Mouse (Mus musculus) forebrain, postnatal 0 days (tissue): ENCODE results near the gene A930033H14Rik. TPM values are rescaled to one million over a fixed set of nuclear protein-coding genes. Genes with fewer than 3 reads are reported as not detected.

Source experiments
- ATAC-seq: fragments of 200-750 bp; cut with Nextera tagmentation; 2 replicates; pipeline ENCODE4 v1.8.0; 2017; ENCODE audit warnings: mild to moderate bottlenecking, moderate library complexity
- DNase-seq: peaks from one replicate; pipeline ENCODE4 v3.0.0-alpha.2; 2015
- H3K27ac ChIP-seq: fragments of 300-500 bp; sonication (generic); 2 replicates; pipeline ENCODE4 v1.5.1; 2014; ENCODE audit warnings: low read depth, mild to moderate bottlenecking, antibody characterized with exemption, low read length, moderate library complexity, mixed read lengths
- H3K27me3 ChIP-seq: fragments of 300-500 bp; sonication (generic); 2 replicates; pipeline ENCODE4 v1.6.1; 2014; ENCODE audit warnings: mild to moderate bottlenecking, low read length, mixed read lengths; ENCODE audit not compliant: insufficient read depth
- H3K36me3 ChIP-seq: fragments of 300-500 bp; sonication (generic); 2 replicates; pipeline ENCODE4 v1.6.1; 2014; ENCODE audit warnings: mild to moderate bottlenecking, moderate library complexity; ENCODE audit not compliant: insufficient read depth
- H3K4me1 ChIP-seq: fragments of 300-500 bp; sonication (generic); 2 replicates; pipeline ENCODE4 v1.6.1; 2014; ENCODE audit warnings: antibody characterized with exemption; ENCODE audit not compliant: insufficient read depth
- H3K4me2 ChIP-seq: fragments of 300-500 bp; sonication (generic); 2 replicates; pipeline ENCODE4 v1.6.1; 2014; ENCODE audit warnings: low read depth, mild to moderate bottlenecking, moderate library complexity
- H3K4me3 ChIP-seq: fragments of 300-500 bp; sonication (generic); 2 replicates; pipeline ENCODE4 v1.5.1; 2014; ENCODE audit warnings: low read depth, low read length, mixed read lengths
- H3K9ac ChIP-seq: fragments of 300-500 bp; sonication (generic); 2 replicates; pipeline ENCODE4 v1.6.1; 2014; ENCODE audit warnings: mild to moderate bottlenecking
- H3K9me3 ChIP-seq: fragments of 300-500 bp; sonication (generic); 2 replicates; pipeline ENCODE4 v1.6.1; 2016; ENCODE audit warnings: low read length
- CTCF ChIP-seq: sonication (generic); IDR thresholded peaks from 2 replicates; pipeline ENCODE4 v1.5.1; 2016; ENCODE audit warnings: antibody characterized with exemption, control low read depth, low read depth
- WGBS: fragments of 180-500 bp; shearing (Covaris S2); extraction: QIAGEN DNeasy Blood & Tissue Kit; methylation state at CpG from one replicate; pipeline ENCODE4 v1.1.7; 2014; 5-methylcytosine and 5-hydroxymethylcytosine counted together
- polyA plus RNA-seq: library from polyadenylated mRNA; unstranded; fragments of >200 nt; fragmentation: Nextera tagmentation; extraction: Ambion mirVana; gene quantifications from 2 replicates; pipeline ENCODE4 v1.2.1, GENCODE M21; 2015
- total RNA-seq: library from RNA; depleted of rRNA; stranded (reverse); fragments of >200 nt; gene quantifications from 2 replicates; pipeline ENCODE4 v1.2.3, GENCODE M21; 2014; rRNA removed

A930033H14Rik gene
- total RNA-seq: 1.2 and 1.4 TPM in 2 replicates
- polyA plus RNA-seq: 0.78 and 1.9 TPM in 2 replicates

DNA sequence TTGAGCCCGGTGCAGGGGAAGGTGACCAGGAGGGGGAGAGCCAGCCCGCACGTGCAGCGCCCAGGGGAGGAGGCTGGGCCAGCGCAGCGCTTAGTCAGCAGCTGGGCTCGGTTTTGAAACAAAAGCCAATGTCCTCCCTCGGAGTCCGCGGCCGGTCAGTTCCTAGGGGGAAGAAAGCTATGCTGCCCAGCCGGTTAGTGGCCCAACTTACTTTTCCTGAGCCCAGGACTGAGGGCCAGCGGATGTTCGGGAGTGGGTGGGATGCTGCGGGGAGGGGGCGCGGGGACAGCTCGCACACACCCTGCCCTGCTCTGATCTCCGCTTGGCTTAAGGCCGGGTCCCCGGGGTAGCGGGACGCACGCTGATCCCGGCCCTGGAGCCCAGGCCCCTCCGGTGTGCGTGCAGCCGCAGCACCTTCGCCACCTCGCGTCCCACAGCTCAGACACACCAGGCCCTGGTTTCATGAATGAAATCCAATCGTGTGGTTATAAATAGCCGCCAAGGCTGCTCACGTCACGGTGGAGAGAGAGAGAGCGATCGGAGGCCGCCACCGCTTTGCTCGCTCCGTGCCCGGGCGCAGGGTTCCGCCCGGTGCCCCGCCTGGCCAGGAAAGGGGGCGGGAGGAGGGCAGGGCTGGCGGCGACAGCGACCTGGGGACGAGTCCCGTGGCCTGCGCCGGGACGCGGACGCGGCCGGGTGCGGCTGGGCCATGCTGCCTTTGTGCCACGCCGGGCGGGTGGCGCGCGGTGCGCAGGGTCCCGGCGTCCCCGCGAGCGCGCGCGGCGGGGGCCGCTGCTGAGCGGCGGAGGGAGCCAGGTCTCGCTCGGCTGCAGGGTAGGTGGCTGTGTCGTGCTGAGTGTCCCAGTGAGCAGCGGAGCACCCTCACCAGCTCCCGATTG, at the start of gene A930033H14Rik:
A930033H14Rik (minus strand) TSS at position 557 of the 899 bp plus-strand sequence.
- H3K4me3 ChIP-seq: peak within 1 kb of the TSS; percentile 84
- peaks cover 3% of the 10 kb centered on the region; the same call in 1 of the 2 replicates for H3K36me3 ChIP-seq
- no peaks in the 10 kb centered on the region for H3K9me3 ChIP-seq
- peak within 1 kb of the TSS; percentile 98 for H3K9ac ChIP-seq
- peak within 1 kb of the TSS; percentile 98 for H3K27ac ChIP-seq
- 4% methylated on average over 80 of the region's 84 CpGs for WGBS
- DNase-seq (peak; percentile 89), ATAC-seq (peak; percentile 90)
- 0 out of 2 replicates have a peak, but pooled peaks have one; percentile 3 for TF ChIP-seq CTCF
- no peaks in the 10 kb centered on the region for H3K27me3 ChIP-seq
- peak within 1 kb of the TSS; percentile 87 for H3K4me2 ChIP-seq
- peaks cover 10% of the 10 kb centered on the region for H3K4me1 ChIP-seq

DNA sequence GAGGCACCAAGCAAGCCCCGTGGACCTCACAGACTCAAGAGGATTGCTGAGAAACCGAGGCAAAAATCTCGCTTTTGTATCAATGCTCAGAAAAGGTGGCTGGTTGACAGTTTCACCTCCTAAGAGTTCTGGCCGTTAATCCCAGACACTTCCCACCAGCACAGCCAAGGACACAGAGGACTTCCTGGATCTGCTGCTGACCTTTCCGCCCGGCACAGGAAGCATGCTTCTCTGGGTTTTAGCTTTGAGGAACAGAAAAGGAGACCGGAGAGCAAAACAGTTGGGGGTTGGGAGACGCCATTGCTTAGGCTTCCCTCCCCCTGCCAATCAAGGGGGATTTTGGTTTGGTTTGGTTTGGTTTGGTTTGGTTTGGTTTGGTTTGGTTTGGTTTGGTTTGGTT, 47.0 kb upstream of the A930033H14Rik start:
- DNase-seq: no peak
- no peak overlapping the region for H3K4me3 ChIP-seq
- no peaks in the 10 kb centered on the region for H3K27me3 ChIP-seq
- no peak for TF ChIP-seq CTCF
- no peak for ATAC-seq
- no peaks in the 10 kb centered on the region for H3K36me3 ChIP-seq
- no peaks in the 10 kb centered on the region for H3K9me3 ChIP-seq
- WGBS: 92% methylated on average over 8 of the region's 8 CpGs
- no peaks in the 10 kb centered on the region for H3K4me1 ChIP-seq
- no peak overlapping the region for H3K9ac ChIP-seq
- no peak overlapping the region for H3K27ac ChIP-seq
- H3K4me2 ChIP-seq: no peak overlapping the region

DNA sequence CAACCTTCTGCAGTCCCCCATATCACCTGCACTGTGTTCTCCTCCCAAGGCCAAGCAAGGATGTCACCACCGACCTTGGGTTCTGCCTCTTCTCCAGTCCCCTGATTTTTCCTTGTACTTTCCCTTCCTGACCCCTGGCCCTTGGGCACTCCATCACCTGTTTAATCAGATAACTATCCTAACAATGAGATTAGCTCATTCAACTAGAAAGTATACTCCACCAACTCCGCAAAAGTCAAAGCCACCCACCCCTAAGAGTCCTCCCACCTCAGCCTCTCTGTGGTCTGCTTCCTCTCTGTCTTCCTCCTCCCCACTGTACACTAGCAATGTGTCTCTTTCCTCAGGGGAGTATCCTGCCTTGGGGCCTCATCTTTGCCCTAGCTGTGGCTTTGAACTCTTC, 46.3 kb upstream of the A930033H14Rik start:
- Histone ChIP-seq H3K36me3 (no peaks in the 10 kb centered on the region), H3K4me2 (no peak overlapping the region), H3K27ac (no peak overlapping the region), H3K9ac (no peak overlapping the region), H3K4me3 (no peak overlapping the region), H3K9me3 (no peaks in the 10 kb centered on the region), H3K27me3 (no peaks in the 10 kb centered on the region), H3K4me1 (0 out of 2 replicates have a peak, but pooled peaks cover 4% of the 10 kb centered on the region)
- DNase-seq: no peak
- TF ChIP-seq CTCF: no peak
- 86% methylated on average over 2 of the region's 2 CpGs for WGBS
- ATAC-seq: no peak

DNA sequence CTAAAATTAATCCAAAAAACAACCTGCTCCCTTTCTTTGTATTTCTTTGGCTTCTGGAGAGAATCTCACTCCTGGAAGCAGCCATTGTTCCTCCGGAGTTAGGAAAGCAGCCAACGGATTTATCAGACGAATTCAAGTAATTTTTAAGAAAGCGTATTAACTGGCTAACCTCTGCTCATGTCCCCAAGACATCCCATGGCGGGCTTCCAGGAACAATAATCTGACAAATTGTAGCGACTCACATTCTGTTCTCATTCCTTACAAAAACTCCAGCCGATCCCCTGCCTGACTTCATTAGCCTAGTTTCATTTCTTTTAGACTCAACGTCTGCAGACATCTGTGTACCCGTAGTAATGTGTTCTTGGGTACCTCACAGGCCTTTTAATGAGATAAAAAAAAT, 45.7 kb upstream of the A930033H14Rik start:
- Histone ChIP-seq H3K36me3 (no peaks in the 10 kb centered on the region), H3K9ac (no peak overlapping the region), H3K27ac (0 out of 2 replicates have a peak overlapping the region, but pooled peaks have one; percentile 21), H3K4me2 (no peak overlapping the region), H3K9me3 (no peaks in the 10 kb centered on the region), H3K4me3 (no peak overlapping the region), H3K27me3 (no peaks in the 10 kb centered on the region), H3K4me1 (0 out of 2 replicates have a peak, but pooled peaks cover 7% of the 10 kb centered on the region)
- no peak for DNase-seq
- ATAC-seq: no peak
- WGBS: 36% methylated on average over 9 of the region's 9 CpGs
- TF ChIP-seq CTCF: no peak

DNA sequence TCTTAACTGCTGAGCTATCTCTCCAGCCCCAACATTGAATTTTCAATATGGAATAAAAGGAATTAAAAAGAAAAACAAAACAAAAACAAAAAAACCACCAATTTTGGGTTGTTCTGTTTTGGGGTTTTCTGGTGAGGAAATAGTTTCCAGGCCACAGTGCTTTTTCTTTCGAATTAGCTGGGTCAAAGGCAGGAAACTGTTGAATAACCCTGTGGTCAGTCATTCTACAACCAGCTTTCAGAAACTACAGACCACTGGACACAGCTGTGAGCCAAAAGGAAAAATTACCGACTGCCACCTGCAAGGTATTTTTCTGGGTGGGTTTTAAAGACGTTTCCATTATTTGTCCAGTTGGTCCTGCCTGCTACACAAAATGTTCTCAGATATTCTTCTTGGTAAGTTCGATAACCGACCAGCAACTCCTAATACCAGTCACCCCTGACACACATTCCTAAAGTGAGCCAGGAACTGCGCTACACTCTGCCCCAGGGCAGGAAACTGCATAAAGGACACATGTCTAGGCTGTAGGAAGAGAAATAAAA, 44.8 kb upstream of the A930033H14Rik start:
- no peak for DNase-seq
- Histone ChIP-seq H3K4me3 (no peak overlapping the region), H3K27ac (no peak overlapping the region), H3K9ac (no peak overlapping the region), H3K4me2 (no peak overlapping the region), H3K9me3 (no peaks in the 10 kb centered on the region), H3K27me3 (no peaks in the 10 kb centered on the region), H3K4me1 (0 out of 2 replicates have a peak, but pooled peaks cover 7% of the 10 kb centered on the region), H3K36me3 (no peaks in the 10 kb centered on the region)
- TF ChIP-seq CTCF: no peak
- WGBS: 84% methylated on average over 6 of the region's 6 CpGs
- no peak for ATAC-seq

DNA sequence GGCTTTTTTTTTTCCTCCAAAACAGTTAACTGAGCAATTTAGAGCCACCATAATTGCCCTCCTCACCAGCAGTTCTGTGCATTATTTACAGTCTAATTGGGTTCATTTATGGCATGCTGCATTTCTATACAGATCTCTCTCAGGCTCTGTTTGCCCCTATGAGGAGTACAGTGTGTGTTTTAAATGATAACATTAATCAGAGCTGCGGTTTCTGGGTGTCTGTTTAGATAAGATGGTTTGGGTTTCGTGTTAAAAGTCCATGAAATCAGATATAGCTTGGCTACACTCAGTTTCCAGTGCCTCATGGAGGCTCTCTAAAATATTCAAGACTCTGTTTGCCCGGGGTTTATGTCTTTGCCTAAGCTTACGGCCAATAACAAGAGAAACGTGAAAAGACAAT, 42.7 kb upstream of the A930033H14Rik start:
- H3K4me3 ChIP-seq: no peak overlapping the region
- DNase-seq: no peak
- H3K27ac ChIP-seq: no peak overlapping the region
- H3K9me3 ChIP-seq: no peaks in the 10 kb centered on the region
- ATAC-seq: no peak
- no peak overlapping the region for H3K9ac ChIP-seq
- no peaks in the 10 kb centered on the region for H3K36me3 ChIP-seq
- H3K4me2 ChIP-seq: no peak overlapping the region
- 47% methylated on average over 5 of the region's 5 CpGs for WGBS
- H3K27me3 ChIP-seq: no peaks in the 10 kb centered on the region
- H3K4me1 ChIP-seq: 0 out of 2 replicates have a peak, but pooled peaks cover 7% of the 10 kb centered on the region
- TF ChIP-seq CTCF: no peak

DNA sequence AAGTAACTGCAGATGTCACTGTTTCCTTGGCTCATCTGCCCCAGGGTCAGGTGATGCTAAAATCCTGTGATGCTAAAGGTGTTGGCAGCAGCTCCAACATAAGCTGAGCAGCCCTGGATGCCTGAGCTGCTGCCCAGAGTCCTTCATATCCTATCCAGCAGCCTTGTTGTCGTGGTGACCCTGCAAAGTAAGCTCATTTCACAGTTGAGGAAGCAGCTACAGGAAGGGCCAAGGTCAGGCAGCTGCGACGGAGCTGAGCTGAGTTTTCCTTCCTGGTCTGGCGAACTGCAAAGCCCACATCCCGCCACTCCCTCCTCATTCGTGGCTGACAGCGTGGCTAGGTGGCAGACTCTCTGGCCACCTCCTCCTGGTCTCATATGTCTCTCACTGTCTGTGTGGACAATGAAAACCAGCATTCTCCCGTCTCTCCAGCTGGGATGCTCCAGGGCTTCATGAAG, 41.5 kb upstream of the A930033H14Rik start:
- 22% methylated on average over 8 of the region's 8 CpGs for WGBS
- TF ChIP-seq CTCF: no peak
- Histone ChIP-seq H3K27ac (no peak overlapping the region), H3K27me3 (no peaks in the 10 kb centered on the region), H3K4me1 (0 out of 2 replicates have a peak, but pooled peaks cover 7% of the 10 kb centered on the region), H3K9ac (no peak overlapping the region), H3K4me2 (no peak overlapping the region), H3K4me3 (no peak overlapping the region), H3K36me3 (no peaks in the 10 kb centered on the region), H3K9me3 (no peaks in the 10 kb centered on the region)
- ATAC-seq (peak; percentile 53), DNase-seq (no peak)
